Mouse (Mus musculus) neural tube, embryonic 13.5 days (tissue): ENCODE measurements at regions not wholly inside any gene's neighbourhood (a gene's known extent, or its start where the extent isn't known, plus 50 kb on each side); places are given as distances from the start of the nearest gene placed in this dataset.
"Not testable (repeated sequence)": the region's sequence is repeated elsewhere in the genome, so short reads cannot be mapped to it uniquely, and the experiment has no call there.

Source experiments
- ATAC-seq: fragments of 200-750 bp; cut with Nextera tagmentation; 2 replicates; pipeline ENCODE4 v1.8.0; 2017; ENCODE audit warnings: low read depth, mild to moderate bottlenecking, moderate TSS enrichment, moderate library complexity
- H3K27ac ChIP-seq: fragments of 300-500 bp; sonication (generic); replicated peaks from 2 replicates; pipeline ENCODE4 v1.5.1; 2015; ENCODE audit warnings: moderate library complexity, mild to moderate bottlenecking, inconsistent platforms
- H3K27me3 ChIP-seq: fragments of 300-500 bp; sonication (generic); 2 replicates; pipeline ENCODE4 v1.6.1; 2015; ENCODE audit warnings: mild to moderate bottlenecking, inconsistent platforms
- H3K36me3 ChIP-seq: fragments of 300-500 bp; sonication (generic); 2 replicates; pipeline ENCODE4 v1.6.1; 2015; ENCODE audit warnings: mild to moderate bottlenecking, inconsistent platforms
- H3K4me1 ChIP-seq: fragments of 300-500 bp; sonication (generic); replicated peaks from 2 replicates; pipeline ENCODE4 v1.6.1; 2015; ENCODE audit warnings: inconsistent platforms
- H3K4me2 ChIP-seq: fragments of 300-500 bp; sonication (generic); 2 replicates; pipeline ENCODE4 v1.6.1; 2015; ENCODE audit warnings: inconsistent platforms, mild to moderate bottlenecking, moderate library complexity
- H3K4me3 ChIP-seq: fragments of 300-500 bp; sonication (generic); 2 replicates; pipeline ENCODE4 v1.5.1; 2015; ENCODE audit warnings: mild to moderate bottlenecking, inconsistent platforms
- H3K9ac ChIP-seq: fragments of 300-500 bp; sonication (generic); 2 replicates; pipeline ENCODE4 v1.6.1; 2015; ENCODE audit warnings: moderate library complexity, mild to moderate bottlenecking, inconsistent platforms
- H3K9me3 ChIP-seq: fragments of 300-500 bp; sonication (generic); 2 replicates; pipeline ENCODE4 v1.6.1; 2016; ENCODE audit warnings: inconsistent platforms
- WGBS: fragments of 180-500 bp; shearing (Covaris S2); methylation state at CpG from one replicate; pipeline ENCODE4 v1.1.7; 2015; 5-methylcytosine and 5-hydroxymethylcytosine counted together

GRCm38 (mm10) chr1:176618896-176619295 lies 195.0 kb downstream of the Cep170 start:
- Histone ChIP-seq H3K4me3 (no peak overlapping the region), H3K4me1 (no peaks in the 10 kb centered on the region), H3K27me3 (no peaks in the 10 kb centered on the region), H3K9ac (no peak overlapping the region), H3K27ac (no peak overlapping the region), H3K9me3 (no peaks in the 10 kb centered on the region), H3K36me3 (no peaks in the 10 kb centered on the region), H3K4me2 (no peak overlapping the region)
- no peak for ATAC-seq
- WGBS: 86% methylated on average over 4 of the region's 4 CpGs

GRCm38 (mm10) chr1:176615673-176616072 lies 198.2 kb downstream of the Cep170 start:
- Histone ChIP-seq H3K36me3 (no peaks in the 10 kb centered on the region), H3K4me2 (no peak overlapping the region), H3K9ac (no peak overlapping the region), H3K27me3 (no peaks in the 10 kb centered on the region), H3K27ac (no peak overlapping the region), H3K9me3 (no peaks in the 10 kb centered on the region), H3K4me1 (no peaks in the 10 kb centered on the region), H3K4me3 (no peak overlapping the region)
- no peak for ATAC-seq
- WGBS: 58% methylated on average over 2 of the region's 2 CpGs

GRCm38 (mm10) chr1:176594312-176594711 lies 219.6 kb downstream of the Cep170 start:
- H3K9me3 ChIP-seq: no peaks in the 10 kb centered on the region
- no peak overlapping the region for H3K4me2 ChIP-seq
- H3K9ac ChIP-seq: no peak overlapping the region
- H3K4me3 ChIP-seq: no peak overlapping the region
- 64% methylated on average over 2 of the region's 2 CpGs for WGBS
- no peak for ATAC-seq
- no peak overlapping the region for H3K27ac ChIP-seq
- H3K4me1 ChIP-seq: no peaks in the 10 kb centered on the region; the same call in 1 of the 2 replicates
- H3K27me3 ChIP-seq: no peaks in the 10 kb centered on the region
- H3K36me3 ChIP-seq: no peaks in the 10 kb centered on the region

- Histone ChIP-seq H3K27ac (no peak overlapping the region), H3K9ac (no peak overlapping the region), H3K4me3 (no peak overlapping the region), H3K27me3 (no peaks in the 10 kb centered on the region), H3K9me3 (peaks cover 4% of the 10 kb centered on the region), H3K36me3 (no peaks in the 10 kb centered on the region), H3K4me1 (0 out of 2 replicates have a peak, but pooled peaks cover 4% of the 10 kb centered on the region), H3K4me2 (no peak overlapping the region)
- WGBS: 31% methylated on average over 2 of the region's 2 CpGs
- ATAC-seq: no peak
These were observed 225.7 kb downstream of the Cep170 start for GRCm38 (mm10) chr1:176588144-176588543.

- H3K27me3 ChIP-seq: no peaks in the 10 kb centered on the region
- H3K4me2 ChIP-seq: no peak overlapping the region
- no peak for ATAC-seq
- no peaks in the 10 kb centered on the region for H3K36me3 ChIP-seq
- no peak overlapping the region for H3K4me3 ChIP-seq
- no peaks in the 10 kb centered on the region for H3K9me3 ChIP-seq
- H3K4me1 ChIP-seq: no peaks in the 10 kb centered on the region
- H3K27ac ChIP-seq: no peak overlapping the region
- H3K9ac ChIP-seq: no peak overlapping the region
- WGBS: 27% methylated on average over 1 of the region's 1 CpGs
These were observed 240.2 kb downstream of the Cep170 start for GRCm38 (mm10) chr1:176573703-176574102.

GRCm38 (mm10) chr1:176558457-176559415 lies 255.1 kb downstream of the Cep170 start:
- no peaks in the 10 kb centered on the region for H3K27me3 ChIP-seq
- 0 out of 2 replicates have a peak overlapping the region, but pooled peaks have one; percentile 20 for H3K27ac ChIP-seq
- no peaks in the 10 kb centered on the region for H3K4me1 ChIP-seq
- no peaks in the 10 kb centered on the region for H3K9me3 ChIP-seq
- H3K4me3 ChIP-seq: no peak overlapping the region
- WGBS: 74% methylated on average over 11 of the region's 11 CpGs
- peak; percentile 69 for ATAC-seq
- no peak overlapping the region for H3K4me2 ChIP-seq
- no peaks in the 10 kb centered on the region for H3K36me3 ChIP-seq
- H3K9ac ChIP-seq: no peak overlapping the region

- no peak overlapping the region for H3K4me2 ChIP-seq
- H3K4me1 ChIP-seq: no peaks in the 10 kb centered on the region
- H3K9me3 ChIP-seq: no peaks in the 10 kb centered on the region
- ATAC-seq: no peak
- H3K27me3 ChIP-seq: no peaks in the 10 kb centered on the region
- H3K4me3 ChIP-seq: no peak overlapping the region
- H3K27ac ChIP-seq: no peak overlapping the region
- H3K36me3 ChIP-seq: no peaks in the 10 kb centered on the region
- H3K9ac ChIP-seq: no peak overlapping the region
- 91% methylated on average over 4 of the region's 4 CpGs for WGBS
These were observed 259.3 kb upstream of the Pld5 start for GRCm38 (mm10) chr1:176534417-176534816.

- Histone ChIP-seq H3K27ac (no peak overlapping the region), H3K9ac (no peak overlapping the region), H3K4me3 (no peak overlapping the region), H3K4me2 (no peak overlapping the region), H3K9me3 (no peaks in the 10 kb centered on the region), H3K27me3 (no peaks in the 10 kb centered on the region), H3K4me1 (no peaks in the 10 kb centered on the region), H3K36me3 (no peaks in the 10 kb centered on the region)
- ATAC-seq: no peak
- 56% methylated on average over 2 of the region's 2 CpGs for WGBS
These were observed 253.9 kb upstream of the Pld5 start for GRCm38 (mm10) chr1:176529037-176529436.

- no peaks in the 10 kb centered on the region for H3K36me3 ChIP-seq
- H3K9me3 ChIP-seq: no peaks in the 10 kb centered on the region
- H3K4me1 ChIP-seq: no peaks in the 10 kb centered on the region
- no peaks in the 10 kb centered on the region for H3K27me3 ChIP-seq
- no peak overlapping the region for H3K4me2 ChIP-seq
- H3K4me3 ChIP-seq: no peak overlapping the region
- 61% methylated on average over 3 of the region's 3 CpGs for WGBS
- no peak overlapping the region for H3K9ac ChIP-seq
- no peak overlapping the region for H3K27ac ChIP-seq
- no peak for ATAC-seq
These were observed 236.4 kb upstream of the Pld5 start for GRCm38 (mm10) chr1:176511467-176511866.

GRCm38 (mm10) chr1:176505441-176505840 lies 230.3 kb upstream of the Pld5 start:
- ATAC-seq: no peak
- H3K9me3 ChIP-seq: no peaks in the 10 kb centered on the region
- H3K4me3 ChIP-seq: no peak overlapping the region
- 83% methylated on average over 3 of the region's 3 CpGs for WGBS
- no peaks in the 10 kb centered on the region for H3K27me3 ChIP-seq
- no peak overlapping the region for H3K27ac ChIP-seq
- H3K4me1 ChIP-seq: no peaks in the 10 kb centered on the region
- H3K9ac ChIP-seq: no peak overlapping the region
- H3K36me3 ChIP-seq: no peaks in the 10 kb centered on the region
- no peak overlapping the region for H3K4me2 ChIP-seq

GRCm38 (mm10) chr1:176504731-176505130 lies 229.6 kb upstream of the Pld5 start:
- H3K27ac ChIP-seq, ATAC-seq, H3K9ac ChIP-seq, H3K4me1 ChIP-seq, H3K4me3 ChIP-seq, H3K4me2 ChIP-seq, H3K36me3 ChIP-seq, H3K27me3 ChIP-seq, H3K9me3 ChIP-seq: not testable (repeated sequence)
- 78% methylated on average over 6 of the region's 6 CpGs for WGBS

- ATAC-seq: no peak
- Histone ChIP-seq H3K9ac (no peak overlapping the region), H3K9me3 (no peaks in the 10 kb centered on the region), H3K27me3 (no peaks in the 10 kb centered on the region), H3K27ac (no peak overlapping the region), H3K4me1 (no peaks in the 10 kb centered on the region), H3K4me3 (no peak overlapping the region), H3K4me2 (no peak overlapping the region), H3K36me3 (no peaks in the 10 kb centered on the region)
- 85% methylated on average over 6 of the region's 6 CpGs for WGBS
These were observed 224.0 kb upstream of the Pld5 start for GRCm38 (mm10) chr1:176499010-176499650.
